Mouse (Mus musculus) forebrain, embryonic 13.5 days (tissue): Measurements from ENCODE around the gene Tob2. TPM values are rescaled to one million over a fixed set of nuclear protein-coding genes. Genes with fewer than 3 reads are reported as not detected.

Experiments used
- ATAC-seq: fragments of 200-750 bp; cut with Nextera tagmentation; 2 replicates; pipeline ENCODE4 v1.8.0; 2017
- H3K27ac ChIP-seq: fragments of 300-500 bp; sonication (generic); 2 replicates; pipeline ENCODE4 v1.5.1; 2015; ENCODE audit warnings: inconsistent platforms, mild to moderate bottlenecking, moderate library complexity
- H3K27me3 ChIP-seq: fragments of 300-500 bp; sonication (generic); 2 replicates; pipeline ENCODE4 v1.6.1; 2015; ENCODE audit warnings: mild to moderate bottlenecking, inconsistent platforms
- H3K36me3 ChIP-seq: fragments of 300-500 bp; sonication (generic); 2 replicates; pipeline ENCODE4 v1.6.1; 2015; ENCODE audit warnings: mild to moderate bottlenecking, inconsistent platforms; ENCODE audit not compliant: poor library complexity, severe bottlenecking
- H3K4me1 ChIP-seq: fragments of 300-500 bp; sonication (generic); 2 replicates; pipeline ENCODE4 v1.6.1; 2015; ENCODE audit warnings: inconsistent platforms
- H3K4me2 ChIP-seq: fragments of 300-500 bp; sonication (generic); 2 replicates; pipeline ENCODE4 v1.6.1; 2015; ENCODE audit warnings: inconsistent platforms, mild to moderate bottlenecking, moderate library complexity
- H3K4me3 ChIP-seq: fragments of 300-500 bp; sonication (generic); 2 replicates; pipeline ENCODE4 v1.5.1; 2015; ENCODE audit warnings: mild to moderate bottlenecking, inconsistent platforms
- H3K9ac ChIP-seq: fragments of 300-500 bp; sonication (generic); 2 replicates; pipeline ENCODE4 v1.6.1; 2015; ENCODE audit warnings: mild to moderate bottlenecking, inconsistent platforms
- H3K9me3 ChIP-seq: fragments of 300-500 bp; sonication (generic); replicated peaks from 2 replicates; pipeline ENCODE4 v1.6.1; 2016; ENCODE audit warnings: inconsistent platforms
- WGBS: fragments of 180-500 bp; shearing (Covaris S2); methylation state at CpG from one replicate; pipeline ENCODE4 v1.1.7; 2015; 5-methylcytosine and 5-hydroxymethylcytosine counted together
- polyA plus RNA-seq: library from polyadenylated mRNA; unstranded; fragments of >200 nt; fragmentation: Nextera tagmentation; extraction: Ambion mirVana; gene quantifications from 2 replicates; pipeline ENCODE4 v1.2.1, GENCODE M21; 2015

Tob2 gene
- polyA plus RNA-seq, 1 experiment from 2014 or later, result 19.1 TPM

- H3K9ac ChIP-seq, result peak overlapping the region; percentile 84
- peaks cover 32% of the 10 kb centered on the region for H3K36me3 ChIP-seq
- WGBS, result 77% methylated on average over 7 of the region's 7 CpGs
- ATAC-seq, result no peak
- H3K4me3 ChIP-seq, result peak overlapping the region; percentile 65
- peak overlapping the region; percentile 87 for H3K4me2 ChIP-seq
- no peaks in the 10 kb centered on the region for H3K9me3 ChIP-seq
- no peak overlapping the region for H3K27ac ChIP-seq
- peaks cover 38% of the 10 kb centered on the region for H3K4me1 ChIP-seq
- no peaks in the 10 kb centered on the region for H3K27me3 ChIP-seq
These were observed 45.6 kb downstream of the Tob2 start for GRCm38 (mm10) chr15:81812696-81813631.

DNA sequence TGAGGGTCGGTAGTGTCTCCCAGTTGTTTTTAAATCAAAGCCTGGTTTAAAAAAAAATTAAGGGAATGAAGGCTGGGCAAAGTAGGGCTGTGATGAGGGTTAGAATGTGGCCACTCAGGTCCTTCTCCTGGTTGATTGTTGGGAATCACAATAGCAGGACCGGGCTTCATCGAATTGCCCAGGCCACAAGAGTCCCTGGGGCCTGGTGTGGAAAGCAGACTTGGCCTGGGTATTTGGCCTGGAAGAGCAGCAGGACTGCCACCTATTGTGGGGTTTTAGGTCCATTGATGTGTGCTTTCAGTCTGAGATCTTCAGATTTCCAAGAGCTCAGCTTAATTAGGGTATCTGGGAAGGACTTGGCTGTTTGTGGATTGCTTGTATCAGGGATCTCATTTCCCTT is 46.3 kb downstream of the Tob2 start:
- no peak overlapping the region for H3K27ac ChIP-seq
- 36% methylated on average over 3 of the region's 3 CpGs for WGBS
- no peak for ATAC-seq

DNA sequence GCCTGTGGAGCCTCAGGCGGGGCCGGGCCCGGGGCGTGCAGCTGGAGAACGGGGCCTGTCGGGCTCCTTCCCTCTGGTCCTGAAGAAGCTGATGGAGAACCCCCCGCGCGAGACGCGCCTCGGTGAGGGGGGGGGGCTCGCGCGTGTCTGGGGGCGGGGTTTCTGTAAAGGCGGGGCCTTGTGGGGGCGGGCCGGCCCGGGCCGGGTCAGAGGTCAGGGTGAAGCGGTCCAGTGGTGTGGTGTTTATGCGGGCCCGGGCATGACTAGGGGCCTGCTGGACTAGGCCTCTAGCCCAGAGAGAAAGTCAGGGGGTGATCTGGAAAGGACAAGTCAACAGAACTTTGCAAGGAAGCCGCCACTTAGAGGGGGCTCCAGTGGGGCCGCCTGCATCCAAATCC is 47.0 kb downstream of the Tob2 start:
- WGBS, result under 1% methylated on average over 26 of the region's 26 CpGs
- Histone ChIP-seq H3K4me2 (peak overlapping the region; percentile 87), H3K36me3 (peaks cover 19% of the 10 kb centered on the region), H3K4me1 (peaks cover 38% of the 10 kb centered on the region), H3K9me3 (no peaks in the 10 kb centered on the region), H3K27ac (peak overlapping the region; percentile 75), H3K4me3 (peak overlapping the region; percentile 65), H3K9ac (peak overlapping the region; percentile 84), H3K27me3 (no peaks in the 10 kb centered on the region)
- 0 out of 2 replicates have a peak, but pooled peaks have one; percentile 0 for ATAC-seq

More for the DNA sequence above, 46.3 kb downstream of the Tob2 start:
- Histone ChIP-seq H3K4me3 (peak overlapping the region; percentile 65), H3K36me3 (peaks cover 25% of the 10 kb centered on the region), H3K9me3 (no peaks in the 10 kb centered on the region), H3K9ac (peak overlapping the region; percentile 84), H3K4me2 (peak overlapping the region; percentile 87), H3K27me3 (no peaks in the 10 kb centered on the region), H3K4me1 (peaks cover 38% of the 10 kb centered on the region)

DNA sequence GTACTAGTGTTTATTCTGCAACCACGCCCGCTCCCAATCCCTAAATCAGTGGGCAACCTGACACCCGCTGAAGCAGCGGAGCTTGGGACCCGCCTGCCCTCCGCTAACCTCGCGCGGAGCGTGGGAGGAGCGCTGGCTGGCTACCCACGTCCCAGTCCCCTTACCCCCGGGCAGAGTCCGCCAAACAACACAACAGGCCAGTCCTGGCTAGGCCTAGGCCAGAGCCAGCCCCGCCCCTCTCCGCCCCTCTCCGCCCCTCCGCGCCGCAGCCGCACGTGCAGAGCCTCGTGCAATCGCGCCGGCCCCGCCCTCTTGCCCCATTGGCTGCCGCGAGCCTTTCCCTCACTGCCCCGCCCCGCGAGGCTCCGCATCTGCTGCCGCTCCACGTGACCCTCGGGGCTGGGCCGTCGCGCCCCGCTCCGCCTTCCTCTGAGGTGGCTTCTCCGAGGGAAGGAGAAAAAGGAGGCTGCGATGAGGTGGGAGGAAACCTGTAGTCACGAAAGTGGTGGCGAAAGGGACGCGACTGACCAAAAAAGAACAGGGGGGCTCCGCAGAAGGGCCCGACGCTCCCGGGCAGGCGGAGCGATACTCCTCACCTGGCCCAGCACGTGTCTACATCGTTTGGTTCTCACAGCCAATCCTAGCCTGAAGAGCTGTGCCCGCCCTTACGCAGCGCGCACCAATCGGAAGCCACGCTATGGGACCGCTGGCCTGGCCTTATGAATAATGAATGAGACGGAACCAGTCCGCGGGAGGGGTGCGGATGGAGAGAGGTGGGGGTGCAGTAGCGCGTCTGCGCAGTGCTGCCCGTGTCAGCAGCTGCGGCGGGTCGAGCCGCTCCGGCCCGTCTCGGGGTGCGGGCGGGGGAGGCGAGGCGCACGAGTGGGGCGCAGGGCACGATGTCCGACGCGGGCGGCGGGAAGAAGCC is 47.7 kb downstream of the Tob2 start:
- peak overlapping the region; percentile 87 for H3K4me2 ChIP-seq
- H3K36me3 ChIP-seq, result peaks cover 12% of the 10 kb centered on the region
- H3K9me3 ChIP-seq, result no peaks in the 10 kb centered on the region
- H3K9ac ChIP-seq, result peak overlapping the region; percentile 84
- peaks cover 39% of the 10 kb centered on the region for H3K4me1 ChIP-seq
- ATAC-seq, result peak; percentile 99
- peak overlapping the region; percentile 65 for H3K4me3 ChIP-seq
- H3K27ac ChIP-seq, result peak overlapping the region; percentile 79
- H3K27me3 ChIP-seq, result no peaks in the 10 kb centered on the region
- WGBS, result under 1% methylated on average over 84 of the region's 89 CpGs

DNA sequence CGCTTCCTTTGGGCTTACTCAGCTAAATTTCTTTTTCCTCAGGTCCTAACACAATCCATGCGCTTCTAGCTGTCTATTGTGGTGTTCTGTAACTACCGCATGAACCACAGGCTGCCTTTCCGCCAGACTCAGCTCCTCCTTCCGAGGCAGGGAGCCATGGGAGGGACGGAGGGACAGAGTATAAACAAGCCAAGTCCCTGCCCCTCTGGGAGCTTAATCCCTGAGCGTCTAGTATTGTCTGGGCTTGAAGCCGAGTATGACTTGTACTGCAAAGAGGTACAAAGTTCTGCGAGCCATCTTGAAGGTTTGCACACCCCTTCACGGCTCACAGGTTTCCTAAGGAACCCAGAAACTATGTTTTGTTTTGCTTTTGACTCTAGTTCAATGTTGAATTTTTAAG is 48.4 kb downstream of the Tob2 start:
- ATAC-seq, result no peak
- H3K9me3 ChIP-seq, result no peaks in the 10 kb centered on the region
- H3K4me1 ChIP-seq, result peaks cover 44% of the 10 kb centered on the region
- peak overlapping the region; percentile 61 for H3K9ac ChIP-seq
- H3K4me3 ChIP-seq, result peak overlapping the region; percentile 65
- no peaks in the 10 kb centered on the region for H3K27me3 ChIP-seq
- WGBS, result under 1% methylated on average over 10 of the region's 10 CpGs
- H3K4me2 ChIP-seq, result peak overlapping the region; percentile 87
- peaks cover 4% of the 10 kb centered on the region for H3K36me3 ChIP-seq
- H3K27ac ChIP-seq, result peak overlapping the region; percentile 79

DNA sequence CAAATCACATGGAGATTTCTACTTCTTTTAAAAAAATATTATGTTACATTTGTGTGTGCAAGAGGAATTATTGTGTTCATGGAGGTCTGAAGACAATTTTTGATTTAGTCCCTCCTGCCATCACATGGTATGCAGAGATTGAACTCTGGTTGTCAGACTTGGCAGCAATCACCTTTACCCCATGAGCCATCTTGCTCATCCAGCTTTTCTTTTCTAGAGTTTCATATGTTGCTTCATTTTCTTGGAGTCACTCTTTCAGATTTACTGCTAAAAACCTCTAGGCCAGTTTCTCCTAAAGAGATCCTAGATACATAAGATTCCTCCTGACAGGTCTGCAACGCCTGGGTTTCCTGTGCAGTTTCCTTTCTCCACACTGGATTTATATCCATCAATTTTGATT is 49.0 kb downstream of the Tob2 start:
- 69% methylated on average over 1 of the region's 1 CpGs for WGBS
- Histone ChIP-seq H3K27ac (peak overlapping the region; percentile 79), H3K9ac (peak overlapping the region; percentile 61), H3K36me3 (no peaks in the 10 kb centered on the region), H3K4me2 (peak overlapping the region; percentile 87), H3K9me3 (no peaks in the 10 kb centered on the region), H3K27me3 (no peaks in the 10 kb centered on the region), H3K4me1 (peaks cover 44% of the 10 kb centered on the region), H3K4me3 (peak overlapping the region; percentile 65; the same call in 1 of the 2 replicates)
- no peak for ATAC-seq

DNA sequence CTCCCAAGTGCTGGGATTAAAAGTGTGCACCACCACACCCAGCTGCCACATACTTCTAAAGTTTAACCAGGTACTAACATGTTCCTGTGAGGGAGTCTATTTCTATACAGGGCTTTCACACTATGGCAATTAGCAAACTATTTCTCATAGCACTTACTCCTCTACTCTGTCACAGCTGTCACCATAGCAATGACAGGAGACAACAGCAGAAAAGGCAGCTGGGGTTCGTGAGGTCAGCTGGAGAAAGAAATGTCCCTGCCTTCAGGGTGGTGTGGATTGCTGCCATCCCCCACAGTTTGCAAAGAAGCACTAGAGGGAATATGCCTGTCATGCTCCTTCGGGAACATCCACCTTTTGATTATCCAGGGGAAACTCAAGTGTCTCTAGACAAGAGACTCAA is 49.8 kb downstream of the Tob2 start:
- Histone ChIP-seq H3K4me2 (no peak overlapping the region), H3K9me3 (no peaks in the 10 kb centered on the region), H3K27ac (no peak overlapping the region), H3K36me3 (no peaks in the 10 kb centered on the region), H3K4me3 (no peak overlapping the region), H3K9ac (no peak overlapping the region), H3K4me1 (peaks cover 40% of the 10 kb centered on the region), H3K27me3 (no peaks in the 10 kb centered on the region)
- WGBS, result 68% methylated on average over 2 of the region's 2 CpGs
- ATAC-seq, result no peak

- WGBS, result 79% methylated on average over 4 of the region's 4 CpGs
- no peaks in the 10 kb centered on the region for H3K27me3 ChIP-seq
- no peak overlapping the region for H3K27ac ChIP-seq
- peaks cover 46% of the 10 kb centered on the region for H3K4me1 ChIP-seq
- no peaks in the 10 kb centered on the region for H3K36me3 ChIP-seq
- H3K9ac ChIP-seq, result no peak overlapping the region
- ATAC-seq, result no peak
- no peak overlapping the region for H3K4me2 ChIP-seq
- no peaks in the 10 kb centered on the region for H3K9me3 ChIP-seq
- no peak overlapping the region for H3K4me3 ChIP-seq
These were observed 51.8 kb downstream of the Tob2 start for GRCm38 (mm10) chr15:81806621-81807404.

- H3K4me1 ChIP-seq, result peaks cover 45% of the 10 kb centered on the region
- H3K9ac ChIP-seq, result no peak overlapping the region
- H3K9me3 ChIP-seq, result no peaks in the 10 kb centered on the region
- ATAC-seq, result no peak
- H3K27ac ChIP-seq, result no peak overlapping the region
- 49% methylated on average over 6 of the region's 6 CpGs for WGBS
- no peaks in the 10 kb centered on the region for H3K27me3 ChIP-seq
- H3K36me3 ChIP-seq, result no peaks in the 10 kb centered on the region
- H3K4me3 ChIP-seq, result no peak overlapping the region
- no peak overlapping the region for H3K4me2 ChIP-seq
These were observed 53.0 kb downstream of the Tob2 start for GRCm38 (mm10) chr15:81805624-81806023.

GRCm38 (mm10) chr15:81804883-81805282 is 53.7 kb downstream of the Tob2 start:
- no peaks in the 10 kb centered on the region for H3K9me3 ChIP-seq

DNA sequence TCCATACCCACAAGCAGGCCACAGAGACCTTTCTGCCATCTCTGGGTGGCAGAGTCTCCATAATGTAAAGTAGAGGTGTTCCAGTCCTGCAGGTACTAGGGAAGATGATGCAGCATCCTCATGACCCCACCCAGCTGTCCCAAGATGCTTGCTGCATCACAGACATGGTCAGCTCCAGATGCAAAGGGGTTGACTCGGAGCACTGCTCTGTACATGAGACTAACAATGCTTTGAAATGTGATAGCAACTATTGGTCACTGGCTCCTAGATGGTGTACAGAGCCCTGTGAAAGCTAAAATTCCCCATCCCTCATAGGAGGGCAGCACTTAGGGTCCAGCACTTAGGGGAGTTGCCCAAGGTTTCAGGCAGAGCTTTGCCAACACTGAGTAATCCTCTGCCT is 54.4 kb downstream of the Tob2 start:
- Histone ChIP-seq H3K27ac (no peak overlapping the region), H3K4me3 (no peak overlapping the region), H3K36me3 (no peaks in the 10 kb centered on the region), H3K4me2 (no peak overlapping the region), H3K9ac (no peak overlapping the region), H3K27me3 (no peaks in the 10 kb centered on the region), H3K9me3 (no peaks in the 10 kb centered on the region), H3K4me1 (peaks cover 31% of the 10 kb centered on the region)
- 67% methylated on average over 1 of the region's 1 CpGs for WGBS
- no peak for ATAC-seq

More at GRCm38 (mm10) chr15:81804883-81805282, 53.7 kb downstream of the Tob2 start:
- Histone ChIP-seq H3K4me3 (no peak overlapping the region), H3K27ac (no peak overlapping the region), H3K27me3 (no peaks in the 10 kb centered on the region), H3K4me2 (no peak overlapping the region), H3K9ac (no peak overlapping the region), H3K4me1 (peaks cover 38% of the 10 kb centered on the region), H3K36me3 (no peaks in the 10 kb centered on the region)
- WGBS, result 91% methylated on average over 3 of the region's 3 CpGs
- no peak for ATAC-seq
